Mouse (Mus musculus): ENCODE measurements around the gene Ggct. TPM values are rescaled to one million over a fixed set of nuclear protein-coding genes. Genes with fewer than 3 reads are reported as not detected.

Ggct gene
- polyA plus RNA-seq, 1 experiment, result 1.2 TPM

- H3K36me3 ChIP-seq (ENCODE audit: control insufficient read depth, insufficient read depth, low read length), result no peaks in the 10 kb centered on the region
- no peaks in the 10 kb centered on the region for H3K27me3 ChIP-seq (ENCODE audit: control insufficient read depth, insufficient read depth, low read length)
- 98% methylated on average over 4 of the region's 4 CpGs for WGBS
- no peaks in the 10 kb centered on the region for H3K4me1 ChIP-seq (replicated peaks; ENCODE audit: control insufficient read depth, insufficient read depth, low read length)
- no peak for DNase-seq
- no peak for TF ChIP-seq POLR2A (IDR thresholded peaks at IDR 0.05; ENCODE audit: control insufficient read depth, extremely low read depth, insufficient read depth, low read length, poor library complexity)
- TF ChIP-seq CTCF (IDR thresholded peaks at IDR 0.05; ENCODE audit: borderline replicate concordance, control insufficient read depth, extremely low read depth, insufficient read depth, low read length, poor library complexity), result no peak
- H3K27ac ChIP-seq (ENCODE audit: control insufficient read depth, insufficient read depth, low read length), result no peak overlapping the region
- no peak overlapping the region for H3K4me3 ChIP-seq (ENCODE audit: control insufficient read depth, insufficient read depth, low read length)
Measured at GRCm38 (mm10) chr6:54983526-54984050, 9.2 kb downstream of the Ggct start.

GRCm38 (mm10) chr6:54979426-54979825 lies 13.3 kb downstream of the Ggct start:
- H3K4me1 ChIP-seq (replicated peaks; ENCODE audit: control insufficient read depth, insufficient read depth, low read length), result no peaks in the 10 kb centered on the region
- no peak overlapping the region for H3K27ac ChIP-seq (ENCODE audit: control insufficient read depth, insufficient read depth, low read length)
- no peak overlapping the region for H3K4me3 ChIP-seq (ENCODE audit: control insufficient read depth, insufficient read depth, low read length)
- H3K27me3 ChIP-seq (ENCODE audit: control insufficient read depth, insufficient read depth, low read length), result no peaks in the 10 kb centered on the region
- no peaks in the 10 kb centered on the region for H3K36me3 ChIP-seq (ENCODE audit: control insufficient read depth, insufficient read depth, low read length)
- no peak for DNase-seq
- TF ChIP-seq POLR2A (IDR thresholded peaks at IDR 0.05; ENCODE audit: control insufficient read depth, extremely low read depth, insufficient read depth, low read length, poor library complexity) (no peak), CTCF (IDR thresholded peaks at IDR 0.05; ENCODE audit: borderline replicate concordance, control insufficient read depth, extremely low read depth, insufficient read depth, low read length, poor library complexity) (no peak)
- WGBS, result 98% methylated on average over 6 of the region's 6 CpGs

GRCm38 (mm10) chr6:54975616-54976015 lies 17.1 kb downstream of the Ggct start:
- H3K4me1 ChIP-seq (replicated peaks; ENCODE audit: control insufficient read depth, insufficient read depth, low read length), result 0 out of 2 replicates have a peak, but pooled peaks cover 5% of the 10 kb centered on the region
- WGBS, result 93% methylated on average over 1 of the region's 1 CpGs
- H3K27ac ChIP-seq (ENCODE audit: control insufficient read depth, insufficient read depth, low read length), result no peak overlapping the region
- TF ChIP-seq CTCF (IDR thresholded peaks at IDR 0.05; ENCODE audit: borderline replicate concordance, control insufficient read depth, extremely low read depth, insufficient read depth, low read length, poor library complexity) (no peak), POLR2A (IDR thresholded peaks at IDR 0.05; ENCODE audit: control insufficient read depth, extremely low read depth, insufficient read depth, low read length, poor library complexity) (no peak)
- no peak for DNase-seq
- no peak overlapping the region for H3K4me3 ChIP-seq (ENCODE audit: control insufficient read depth, insufficient read depth, low read length)
- H3K36me3 ChIP-seq (ENCODE audit: control insufficient read depth, insufficient read depth, low read length), result no peaks in the 10 kb centered on the region
- H3K27me3 ChIP-seq (ENCODE audit: control insufficient read depth, insufficient read depth, low read length), result no peaks in the 10 kb centered on the region

GRCm38 (mm10) chr6:54974501-54974900 lies 18.2 kb downstream of the Ggct start:
- H3K27ac ChIP-seq (ENCODE audit: control insufficient read depth, insufficient read depth, low read length), result no peak overlapping the region
- no peak overlapping the region for H3K4me3 ChIP-seq (ENCODE audit: control insufficient read depth, insufficient read depth, low read length)
- WGBS, result 67% methylated on average over 5 of the region's 5 CpGs
- 0 out of 2 replicates have a peak, but pooled peaks cover 5% of the 10 kb centered on the region for H3K4me1 ChIP-seq (replicated peaks; ENCODE audit: control insufficient read depth, insufficient read depth, low read length)
- no peaks in the 10 kb centered on the region for H3K36me3 ChIP-seq (ENCODE audit: control insufficient read depth, insufficient read depth, low read length)
- no peaks in the 10 kb centered on the region for H3K27me3 ChIP-seq (ENCODE audit: control insufficient read depth, insufficient read depth, low read length)
- DNase-seq, result peak; percentile 56
- TF ChIP-seq POLR2A (IDR thresholded peaks at IDR 0.05; ENCODE audit: control insufficient read depth, extremely low read depth, insufficient read depth, low read length, poor library complexity) (no peak), CTCF (IDR thresholded peaks at IDR 0.05; ENCODE audit: borderline replicate concordance, control insufficient read depth, extremely low read depth, insufficient read depth, low read length, poor library complexity) (no peak)

- Histone ChIP-seq H3K4me3 (ENCODE audit: control insufficient read depth, insufficient read depth, low read length) (peak overlapping the region; percentile 31), H3K27me3 (ENCODE audit: control insufficient read depth, insufficient read depth, low read length) (no peaks in the 10 kb centered on the region), H3K27ac (ENCODE audit: control insufficient read depth, insufficient read depth, low read length) (no peak overlapping the region), H3K4me1 (replicated peaks; ENCODE audit: control insufficient read depth, insufficient read depth, low read length) (0 out of 2 replicates have a peak, but pooled peaks cover 5% of the 10 kb centered on the region), H3K36me3 (ENCODE audit: control insufficient read depth, insufficient read depth, low read length) (no peaks in the 10 kb centered on the region)
- WGBS, result under 1% methylated on average over 5 of the region's 5 CpGs
- TF ChIP-seq POLR2A (IDR thresholded peaks at IDR 0.05; ENCODE audit: control insufficient read depth, extremely low read depth, insufficient read depth, low read length, poor library complexity), result no peak
- TF ChIP-seq CTCF (IDR thresholded peaks at IDR 0.05; ENCODE audit: borderline replicate concordance, control insufficient read depth, extremely low read depth, insufficient read depth, low read length, poor library complexity), result no peak
- DNase-seq, result peak; percentile 37
Measured at GRCm38 (mm10) chr6:54972929-54973211, 19.9 kb downstream of the Ggct start.

- TF ChIP-seq POLR2A (IDR thresholded peaks at IDR 0.05; ENCODE audit: control insufficient read depth, extremely low read depth, insufficient read depth, low read length, poor library complexity), result no peak
- 0 out of 2 replicates have a peak, but pooled peaks have one; percentile 21 for TF ChIP-seq CTCF (IDR thresholded peaks at IDR 0.05; ENCODE audit: borderline replicate concordance, control insufficient read depth, extremely low read depth, insufficient read depth, low read length, poor library complexity)
- 0 out of 2 replicates have a peak, but pooled peaks cover 5% of the 10 kb centered on the region for H3K4me1 ChIP-seq (replicated peaks; ENCODE audit: control insufficient read depth, insufficient read depth, low read length)
- WGBS, result 3% methylated on average over 53 of the region's 53 CpGs
- no peaks in the 10 kb centered on the region for H3K36me3 ChIP-seq (ENCODE audit: control insufficient read depth, insufficient read depth, low read length)
- peak; percentile 68 for DNase-seq
- H3K27ac ChIP-seq (ENCODE audit: control insufficient read depth, insufficient read depth, low read length), result no peak within 1 kb of the TSS
- peak within 1 kb of the TSS; percentile 65 for H3K4me3 ChIP-seq (ENCODE audit: control insufficient read depth, insufficient read depth, low read length)
- no peaks in the 10 kb centered on the region for H3K27me3 ChIP-seq (ENCODE audit: control insufficient read depth, insufficient read depth, low read length)
Measured at GRCm38 (mm10) chr6:54972111-54972928, 20.4 kb downstream of the Ggct start, which contains the start of gene Nod1. TSS of gene Nod1 (minus strand) at chr6:54972612.
